Mouse (Mus musculus): ENCODE measurements around the gene Sp1. TPM values are rescaled to one million over a fixed set of nuclear protein-coding genes. Genes with fewer than 3 reads are reported as not detected.

Gene Sp1
- total and polyA plus RNA-seq, 3 experiments, result 23.5 to 31.8 (median 27.1) TPM

DNA sequence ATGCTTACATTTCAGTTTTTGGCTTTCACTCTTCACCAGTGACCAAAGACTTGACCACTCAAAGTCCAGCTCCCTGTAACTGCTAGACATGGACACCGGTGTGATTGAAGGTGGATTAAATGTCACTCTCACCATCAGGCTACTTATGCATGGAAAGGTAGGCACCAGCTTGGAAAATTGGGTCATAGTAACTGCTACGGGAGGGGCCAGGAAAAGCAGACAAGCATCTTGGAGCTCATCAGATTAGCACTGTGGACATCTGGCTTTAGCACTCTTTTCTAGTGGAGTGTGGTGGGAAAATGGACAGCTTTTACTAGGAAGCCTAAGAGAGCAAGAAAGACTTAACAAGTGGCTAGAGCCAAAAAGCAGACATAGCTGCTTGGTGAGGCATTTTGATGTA, 67.3 kb downstream of the Sp1 start:
- dilution Hi-C loops (cut with MboI; ENCODE audit: extremely low pct_ligation_motif_present, extremely low pct_unique_long_range_greater_than_20kb, low sequenced_read_pairs), result no loop called here
- Histone ChIP-seq H3K9me3 (replicated peaks; ENCODE audit: low read length) (peaks cover 5% of the 10 kb centered on the region), H3K4me1 (ENCODE audit: control insufficient read depth in 1 of 2, insufficient read depth in 2 of 2) (peaks cover 3 to 26% of the 10 kb centered on the region in 2 experiments), H3K9ac (ENCODE audit: insufficient read depth, low read depth) (peak overlapping the region; percentile 100; the same call in 1 of the 2 replicates), H3K36me3 (replicated peaks in 1 of 2; ENCODE audit: control insufficient read depth in 1 of 2, insufficient read depth in 1 of 2, low read length in 1 of 2) (peaks cover 37 to 66% of the 10 kb centered on the region in 2 experiments), H3K27ac (ENCODE audit: insufficient read depth, low read depth) (no peak overlapping the region), H3K4me2 (ENCODE audit: insufficient read depth, low read depth, poor library complexity, severe bottlenecking) (peak overlapping the region; percentile 44), H3K27me3 (replicated peaks) (no peaks in the 10 kb centered on the region), H3K79me2 (replicated peaks; ENCODE audit: control insufficient read depth, extremely low read depth, insufficient read depth, poor library complexity, severe bottlenecking) (peaks cover 70% of the 10 kb centered on the region), H3K4me3 (replicated peaks in 1 of 3; ENCODE audit: low read depth in 2 of 3, low read length in 2 of 3, poor library complexity in 1 of 3) (peak overlapping the region in 1 of 3 experiments; percentile 0)
- in situ Hi-C loops (cut with MboI; ENCODE audit: low pct_ligation_motif_present, low pct_unique_long_range_greater_than_20kb, low sequenced_read_pairs), result no loop called here
- no peak for TF ChIP-seq USF1 (IDR thresholded peaks at IDR 0.05; ENCODE audit: low read depth, low read length)
- TF ChIP-seq MYC (IDR thresholded peaks at IDR 0.05; ENCODE audit: low read depth, low read length), result no peak
- TF ChIP-seq ETS1 (conservative IDR thresholded peaks at IDR 0.05; ENCODE audit: low read depth, low read length), result no peak
- no peak for TF ChIP-seq CTCF (conservative IDR thresholded peaks at IDR 0.05 in 1 of 2, IDR thresholded peaks at IDR 0.05 in 1 of 2; ENCODE audit: low read depth in 2 of 2, low read length in 2 of 2)
- no peak for TF ChIP-seq PAX5 (IDR thresholded peaks at IDR 0.05; ENCODE audit: low read length)
- no peak for TF ChIP-seq SIN3A (IDR thresholded peaks at IDR 0.05; ENCODE audit: low read length)
- no peak for TF ChIP-seq USF2 (conservative IDR thresholded peaks at IDR 0.05; ENCODE audit: low read depth, low read length)
- no peak for DNase-seq (ENCODE audit: extremely low read depth)

DNA sequence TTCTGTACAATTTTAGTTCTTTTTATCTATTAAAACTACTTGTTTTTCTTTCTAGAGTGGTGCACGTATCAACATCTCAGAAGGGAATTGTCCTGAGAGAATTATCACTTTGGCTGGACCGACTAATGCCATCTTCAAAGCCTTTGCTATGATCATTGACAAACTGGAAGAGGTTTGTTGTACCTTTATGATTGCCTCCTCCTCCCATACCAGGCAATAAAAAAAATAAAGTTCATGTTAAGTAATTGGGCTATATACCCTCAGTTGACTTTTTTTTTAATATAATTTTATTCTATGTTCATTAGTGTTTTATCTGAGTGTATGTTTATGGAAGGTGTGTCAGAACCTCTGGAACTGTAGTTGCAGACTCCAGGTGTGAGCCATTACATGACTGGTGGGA, 68.6 kb downstream of the Sp1 start:
- in situ Hi-C loops (cut with MboI; ENCODE audit: low pct_ligation_motif_present, low pct_unique_long_range_greater_than_20kb, low sequenced_read_pairs), result no loop called here

DNA sequence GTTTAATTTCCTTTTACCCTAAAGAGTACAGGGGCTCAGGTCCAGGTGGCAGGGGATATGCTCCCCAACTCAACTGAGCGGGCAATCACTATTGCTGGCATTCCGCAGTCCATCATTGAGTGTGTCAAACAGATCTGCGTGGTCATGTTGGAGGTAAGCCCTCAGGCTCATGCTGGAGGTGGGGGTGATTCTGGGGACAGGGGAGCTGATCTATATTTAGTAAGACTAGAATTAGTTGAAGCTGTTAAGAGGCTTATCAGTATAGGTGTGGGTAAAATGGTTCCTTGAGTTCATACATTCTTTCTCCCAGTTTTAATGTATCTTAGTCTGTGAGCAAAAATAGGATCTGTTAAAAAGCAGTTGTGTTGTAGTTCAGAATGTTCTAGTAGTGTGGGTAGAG, 77.2 kb downstream of the Sp1 start:
- Histone ChIP-seq H3K27me3 (replicated peaks) (no peaks in the 10 kb centered on the region), H3K4me2 (ENCODE audit: insufficient read depth, low read depth, poor library complexity, severe bottlenecking) (no peak overlapping the region; the same call in 1 of the 2 replicates), H3K27ac (ENCODE audit: insufficient read depth, low read depth) (no peak overlapping the region), H3K4me3 (replicated peaks in 1 of 3; ENCODE audit: low read depth in 2 of 3, low read length in 2 of 3, poor library complexity in 1 of 3) (no peak overlapping the region), H3K4me1 (ENCODE audit: control insufficient read depth in 1 of 2, insufficient read depth in 2 of 2) (peaks cover 0 to 11% of the 10 kb centered on the region in 2 experiments; a peak in 2 of 4 replicates), H3K36me3 (replicated peaks in 1 of 2; ENCODE audit: control insufficient read depth in 1 of 2, insufficient read depth in 1 of 2, low read length in 1 of 2) (peaks cover 63 to 94% of the 10 kb centered on the region in 2 experiments), H3K79me2 (replicated peaks; ENCODE audit: control insufficient read depth, extremely low read depth, insufficient read depth, poor library complexity, severe bottlenecking) (peaks cover 59% of the 10 kb centered on the region), H3K9ac (ENCODE audit: insufficient read depth, low read depth) (no peak overlapping the region), H3K9me3 (replicated peaks; ENCODE audit: low read length) (no peaks in the 10 kb centered on the region)
- no peak for TF ChIP-seq ZNF384 (IDR thresholded peaks at IDR 0.05; ENCODE audit: low read depth, low read length)
- TF ChIP-seq RCOR1 (conservative IDR thresholded peaks at IDR 0.05; ENCODE audit: low read depth, low read length), result no peak
- no peak for TF ChIP-seq SMC3 (IDR thresholded peaks at IDR 0.05; ENCODE audit: low read depth, low read length)
- no peak for TF ChIP-seq CTCF (conservative IDR thresholded peaks at IDR 0.05 in 1 of 2, IDR thresholded peaks at IDR 0.05 in 1 of 2; ENCODE audit: low read depth in 2 of 2, low read length in 2 of 2)
- no peak for TF ChIP-seq JUN (IDR thresholded peaks at IDR 0.05; ENCODE audit: insufficient read depth, low read depth, low read length)
- no peak for TF ChIP-seq MAZ (IDR thresholded peaks at IDR 0.05; ENCODE audit: low read depth, low read length)
- TF ChIP-seq USF1 (IDR thresholded peaks at IDR 0.05; ENCODE audit: low read depth, low read length), result no peak
- dilution Hi-C loops (cut with MboI; ENCODE audit: extremely low pct_ligation_motif_present, extremely low pct_unique_long_range_greater_than_20kb, low sequenced_read_pairs) (no loop called here), in situ Hi-C loops (cut with MboI; ENCODE audit: low pct_ligation_motif_present, low pct_unique_long_range_greater_than_20kb, low sequenced_read_pairs) (no loop called here)
- DNase-seq (ENCODE audit: extremely low read depth), result no peak

More for the DNA sequence above, 68.6 kb downstream of the Sp1 start:
- TF ChIP-seq HCFC1 (IDR thresholded peaks at IDR 0.05; ENCODE audit: low read depth, low read length), result no peak
- TF ChIP-seq POLR2AphosphoS2 (IDR thresholded peaks at IDR 0.05; ENCODE audit: low read depth, low read length), result peak; percentile 77; the same call in 1 of the 2 replicates
- no peak overlapping the region for H3K9ac ChIP-seq (ENCODE audit: insufficient read depth, low read depth)
- H3K27ac ChIP-seq (ENCODE audit: insufficient read depth, low read depth), result no peak overlapping the region
- H3K9me3 ChIP-seq (replicated peaks; ENCODE audit: low read length), result no peaks in the 10 kb centered on the region
- no peak overlapping the region for H3K4me3 ChIP-seq (replicated peaks in 1 of 3; ENCODE audit: low read depth in 2 of 3, low read length in 2 of 3, poor library complexity in 1 of 3)
- dilution Hi-C loops (cut with MboI; ENCODE audit: extremely low pct_ligation_motif_present, extremely low pct_unique_long_range_greater_than_20kb, low sequenced_read_pairs), result no loop called here
- DNase-seq (ENCODE audit: extremely low read depth), result no peak
- peaks cover 45 to 66% of the 10 kb centered on the region in 2 experiments for H3K36me3 ChIP-seq (replicated peaks in 1 of 2; ENCODE audit: control insufficient read depth in 1 of 2, insufficient read depth in 1 of 2, low read length in 1 of 2)
- H3K27me3 ChIP-seq (replicated peaks), result no peaks in the 10 kb centered on the region
- peaks cover 77% of the 10 kb centered on the region for H3K79me2 ChIP-seq (replicated peaks; ENCODE audit: control insufficient read depth, extremely low read depth, insufficient read depth, poor library complexity, severe bottlenecking)
- peaks cover 3 to 26% of the 10 kb centered on the region in 2 experiments for H3K4me1 ChIP-seq (ENCODE audit: control insufficient read depth in 1 of 2, insufficient read depth in 2 of 2)
- H3K4me2 ChIP-seq (ENCODE audit: insufficient read depth, low read depth, poor library complexity, severe bottlenecking), result no peak overlapping the region
